ENCODE assay signal across 23 mouse cellular contexts in the genomic region with DNA sequence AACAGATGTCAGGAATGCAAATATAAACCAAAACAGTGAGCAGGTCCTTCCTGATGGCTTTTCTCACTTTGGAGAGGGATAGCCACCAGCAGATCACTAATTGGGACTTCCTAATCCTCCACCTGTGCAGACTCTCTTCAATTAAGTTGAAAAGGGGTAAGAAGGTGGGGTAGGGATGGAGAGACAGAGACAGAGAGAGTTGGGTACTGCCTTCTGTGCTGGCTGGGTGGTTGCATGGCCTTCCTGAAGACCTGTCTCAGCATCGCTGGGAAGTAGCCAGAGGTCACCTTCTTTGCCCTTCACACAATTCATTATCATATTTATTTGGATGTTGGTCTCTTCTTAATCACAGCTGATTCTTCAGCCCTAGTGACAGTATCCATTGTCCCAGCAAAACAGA. TPM values are rescaled to one million over a fixed set of nuclear protein-coding genes. Genes with fewer than 3 reads are reported as not detected.
DNase-seq lines count a peak whose midpoint lies in the region; ATAC-seq and TF ChIP-seq lines count a peak whose summit lies in the region.
"Had no signal": no experiment of that assay in that cellular context is flagged by ENCODE, and none has a peak within 500 bp of the region (broad histone marks: within the 10 kb centered on the region; RNA-seq: fewer than 3 reads in every experiment).

No protein-coding gene starts in this region.

- H3K4me2 ChIP-seq in forebrain, embryonic 11.5 days (ENCODE audit: low read depth, low read length, severe bottlenecking): no peak overlapping the region
- H3K4me2 ChIP-seq in midbrain, embryonic 11.5 days: no peak overlapping the region
- H3K4me2 ChIP-seq in midbrain, embryonic 16.5 days (ENCODE audit: low read length): no peak overlapping the region
- no peak overlapping the region for H3K4me2 ChIP-seq in stomach, postnatal 0 days (replicated peaks; ENCODE audit: low read depth)

- DNase-seq in forebrain, embryonic 11.5 days (ENCODE audit: low spot score): peak; percentile 9
- DNase-seq in forebrain, embryonic 10.5 days (ENCODE audit: extremely low spot score, low spot score): no peak
- peak; percentile 62 for DNase-seq in heart, embryonic 10.5 days (ENCODE audit: low spot score)
- no peak for DNase-seq in heart, adult 9 months (ENCODE audit: low spot score in 2 of 2)
- DNase-seq in midbrain, embryonic 11.5 days (ENCODE audit: low spot score, missing footprints): peak; percentile 75
- peak; percentile 2 for DNase-seq in stomach, postnatal 0 days (ENCODE audit: low spot score)
- no peak for DNase-seq in kidney, postnatal 36 days
- DNase-seq: adrenal gland, adult 2 months; adrenal gland, adult 8-10 months; adrenal gland, postnatal 10 days; adrenal gland, postnatal 14 days; adrenal gland, postnatal 25 days; adrenal gland, postnatal 36 days; B cell, adult 2 months; cerebellum, adult 11 months; cerebellum, adult 11-12 months had no signal

- no peaks in the 10 kb centered on the region for H3K4me1 ChIP-seq in forebrain, embryonic 11.5 days (replicated peaks; ENCODE audit: control insufficient read depth, insufficient read depth, low read length)
- H3K4me1 ChIP-seq in forebrain, embryonic 10.5 days: no peaks in the 10 kb centered on the region
- H3K4me1 ChIP-seq in heart, embryonic 10.5 days: no peaks in the 10 kb centered on the region
- H3K4me1 ChIP-seq in midbrain, embryonic 11.5 days (ENCODE audit: control insufficient read depth, insufficient read depth, low read length): no peaks in the 10 kb centered on the region
- no peaks in the 10 kb centered on the region for H3K4me1 ChIP-seq in midbrain, embryonic 16.5 days (ENCODE audit: control insufficient read depth, insufficient read depth, low read length)
- H3K4me1 ChIP-seq in stomach, postnatal 0 days (replicated peaks; ENCODE audit: control insufficient read depth, insufficient read depth): no peaks in the 10 kb centered on the region

- H3K9ac ChIP-seq in forebrain, embryonic 11.5 days (ENCODE audit: low read length): no peak overlapping the region
- H3K9ac ChIP-seq in midbrain, embryonic 11.5 days (ENCODE audit: low read length): no peak overlapping the region
- H3K9ac ChIP-seq in midbrain, embryonic 16.5 days (ENCODE audit: low read depth, low read length): no peak overlapping the region
- H3K9ac ChIP-seq in stomach, postnatal 0 days (ENCODE audit: low read length): no peak overlapping the region

- H3K36me3 ChIP-seq in forebrain, embryonic 11.5 days (ENCODE audit: control insufficient read depth, insufficient read depth, low read length): no peaks in the 10 kb centered on the region
- no peaks in the 10 kb centered on the region for H3K36me3 ChIP-seq in forebrain, embryonic 10.5 days (replicated peaks)
- no peaks in the 10 kb centered on the region for H3K36me3 ChIP-seq in heart, embryonic 10.5 days
- H3K36me3 ChIP-seq in midbrain, embryonic 11.5 days (ENCODE audit: control insufficient read depth, insufficient read depth, low read length): no peaks in the 10 kb centered on the region
- H3K36me3 ChIP-seq in midbrain, embryonic 16.5 days (ENCODE audit: control insufficient read depth, insufficient read depth, low read length): no peaks in the 10 kb centered on the region
- H3K36me3 ChIP-seq in stomach, postnatal 0 days (ENCODE audit: control insufficient read depth, insufficient read depth, low read length): no peaks in the 10 kb centered on the region
- H3K36me3 ChIP-seq: G1E had no signal

- no peak for TF ChIP-seq CTCF in stomach, postnatal 0 days (IDR thresholded peaks at IDR 0.05; ENCODE audit: low read depth)

- no peak for ATAC-seq in forebrain, embryonic 11.5 days (replicated peaks; ENCODE audit: low FRiP score)
- ATAC-seq in midbrain, embryonic 11.5 days (ENCODE audit: low FRiP score): no peak
- no peak for ATAC-seq in midbrain, embryonic 16.5 days
- ATAC-seq in stomach, postnatal 0 days (ENCODE audit: low FRiP score, low TSS enrichment): no peak
- ATAC-seq: activated CD4-positive, CD25-positive, alpha-beta regulatory T cell, adult 4 months; CD4-positive, CD25-positive, alpha-beta regulatory T cell, adult 4 months; Patski had no signal

- H3K4me3 ChIP-seq in forebrain, embryonic 11.5 days (ENCODE audit: low read depth, low read length): no peak overlapping the region
- no peak overlapping the region for H3K4me3 ChIP-seq in forebrain, embryonic 10.5 days
- no peak overlapping the region for H3K4me3 ChIP-seq in heart, embryonic 10.5 days
- no peak overlapping the region for H3K4me3 ChIP-seq in midbrain, embryonic 11.5 days (ENCODE audit: low read depth, low read length)
- H3K4me3 ChIP-seq in midbrain, embryonic 16.5 days (ENCODE audit: low read depth, low read length): no peak overlapping the region
- no peak overlapping the region for H3K4me3 ChIP-seq in stomach, postnatal 0 days (ENCODE audit: low read depth, low read length)

- WGBS in forebrain, embryonic 11.5 days: 85% methylated on average over 1 of the region's 1 CpGs
- 89% methylated on average over 1 of the region's 1 CpGs for WGBS in forebrain, embryonic 10.5 days
- WGBS in heart, embryonic 10.5 days: 96% methylated on average over 1 of the region's 1 CpGs
- WGBS in midbrain, embryonic 11.5 days: 83% methylated on average over 1 of the region's 1 CpGs
- 90% methylated on average over 1 of the region's 1 CpGs for WGBS in midbrain, embryonic 16.5 days
- WGBS in stomach, postnatal 0 days: 47% methylated on average over 1 of the region's 1 CpGs

- no peaks in the 10 kb centered on the region for H3K27me3 ChIP-seq in forebrain, embryonic 11.5 days (ENCODE audit: control insufficient read depth, insufficient read depth, low read length)
- H3K27me3 ChIP-seq in forebrain, embryonic 10.5 days (ENCODE audit: poor library complexity, severe bottlenecking): peaks cover 26% of the 10 kb centered on the region
- peaks cover 31% of the 10 kb centered on the region for H3K27me3 ChIP-seq in heart, embryonic 10.5 days (ENCODE audit: insufficient read depth, poor library complexity, severe bottlenecking)
- no peaks in the 10 kb centered on the region; the same call in 1 of the 2 replicates for H3K27me3 ChIP-seq in midbrain, embryonic 11.5 days (ENCODE audit: control insufficient read depth, insufficient read depth, low read length)
- no peaks in the 10 kb centered on the region; the same call in 1 of the 2 replicates for H3K27me3 ChIP-seq in midbrain, embryonic 16.5 days (ENCODE audit: control insufficient read depth, insufficient read depth, low read depth, low read length)
- H3K27me3 ChIP-seq in stomach, postnatal 0 days (ENCODE audit: control insufficient read depth, insufficient read depth, low read length): no peaks in the 10 kb centered on the region
- H3K27me3 ChIP-seq: CH12.LX had no signal

- H3K9me3 ChIP-seq in forebrain, embryonic 11.5 days (ENCODE audit: control insufficient read depth, low read length): no peaks in the 10 kb centered on the region
- no peaks in the 10 kb centered on the region for H3K9me3 ChIP-seq in forebrain, embryonic 10.5 days
- H3K9me3 ChIP-seq in heart, embryonic 10.5 days: no peaks in the 10 kb centered on the region
- H3K9me3 ChIP-seq in midbrain, embryonic 11.5 days (ENCODE audit: control insufficient read depth, low read length): no peaks in the 10 kb centered on the region
- no peaks in the 10 kb centered on the region for H3K9me3 ChIP-seq in midbrain, embryonic 16.5 days (replicated peaks; ENCODE audit: control insufficient read depth, low read length, poor library complexity, severe bottlenecking)
- H3K9me3 ChIP-seq in stomach, postnatal 0 days (ENCODE audit: control insufficient read depth, low read length): no peaks in the 10 kb centered on the region
- H3K9me3 ChIP-seq: G1E had no signal

- H3K27ac ChIP-seq in forebrain, embryonic 11.5 days (ENCODE audit: low read depth, low read length): no peak overlapping the region
- no peak overlapping the region for H3K27ac ChIP-seq in forebrain, embryonic 10.5 days
- no peak overlapping the region for H3K27ac ChIP-seq in heart, embryonic 10.5 days
- no peak overlapping the region for H3K27ac ChIP-seq in midbrain, embryonic 11.5 days (ENCODE audit: low read depth, low read length)
- H3K27ac ChIP-seq in midbrain, embryonic 16.5 days (ENCODE audit: low read length): no peak overlapping the region
- no peak overlapping the region for H3K27ac ChIP-seq in stomach, postnatal 0 days (replicated peaks)

- TF ChIP-seq EP300 in stomach, postnatal 0 days (optimal IDR thresholded peaks at IDR 0.05): no peak

RNA-seq across cellular contexts. Expression of a gene that starts 26.0 kb away (rescaled TPM):
- polyA plus RNA-seq in forebrain, embryonic 11.5 days (2014; fragmentation: Nextera tagmentation; extraction: Ambion mirVana): 2.4 and 2.8 TPM in 2 replicates
- polyA plus RNA-seq in forebrain, embryonic 10.5 days (2016; fragmentation: Nextera tagmentation; extraction: Ambion mirVana): 0.79 and 1.6 TPM in 2 replicates
- 0.44 TPM in 1 of 2 replicates, not detected in the other for polyA plus RNA-seq in heart, embryonic 10.5 days (2016; fragmentation: Nextera tagmentation; extraction: Ambion mirVana)
- 130 and 131 TPM in 2 replicates for polyA plus RNA-seq in midbrain, embryonic 11.5 days (2014; fragmentation: Nextera tagmentation; extraction: Ambion mirVana)
- polyA plus RNA-seq in midbrain, embryonic 16.5 days (2015; fragmentation: Nextera tagmentation; extraction: Ambion mirVana): 34.3 and 34.5 TPM in 2 replicates
- 0.08 and 0.21 TPM in 2 replicates for polyA plus RNA-seq in stomach, postnatal 0 days (2015; fragmentation: Nextera tagmentation; extraction: Ambion mirVana)
- polyA plus RNA-seq: activated CD4-positive, CD25-positive, alpha-beta regulatory T cell, adult 4 months; adrenal gland, adult 2 months; C2C12; CD4-positive, CD25-positive, alpha-beta regulatory T cell, adult 4 months; G1E; Patski had no signal

RNA-seq across cellular contexts. Expression of a gene that starts 54.1 kb away (rescaled TPM):
- polyA plus RNA-seq in forebrain, embryonic 11.5 days (2014; fragmentation: Nextera tagmentation; extraction: Ambion mirVana): not detected in 2 replicates
- polyA plus RNA-seq in forebrain, embryonic 10.5 days (2016; fragmentation: Nextera tagmentation; extraction: Ambion mirVana): not detected in 2 replicates
- polyA plus RNA-seq in heart, embryonic 10.5 days (2016; fragmentation: Nextera tagmentation; extraction: Ambion mirVana): not detected in 2 replicates
- 2.4 and 2.9 TPM in 2 replicates for polyA plus RNA-seq in midbrain, embryonic 11.5 days (2014; fragmentation: Nextera tagmentation; extraction: Ambion mirVana)
- polyA plus RNA-seq in midbrain, embryonic 16.5 days (2015; fragmentation: Nextera tagmentation; extraction: Ambion mirVana): 0.55 and 0.72 TPM in 2 replicates
- not detected in 2 replicates for polyA plus RNA-seq in stomach, postnatal 0 days (2015; fragmentation: Nextera tagmentation; extraction: Ambion mirVana)
- polyA plus RNA-seq: activated CD4-positive, CD25-positive, alpha-beta regulatory T cell, adult 4 months; C2C12; CD4-positive, CD25-positive, alpha-beta regulatory T cell, adult 4 months; G1E had no signal

Comparison
In these comparisons a context has a peak if more than half of its experiments do, and no peak if none do; other contexts are left out.
1. DNase-seq: peak in forebrain, embryonic 11.5 days (single experiment), heart, embryonic 10.5 days (single experiment), midbrain, embryonic 11.5 days (single experiment) and stomach, postnatal 0 days (single experiment); none in forebrain, embryonic 10.5 days (single experiment), heart, adult 9 months (0 of 2) and kidney, postnatal 36 days (0 of 2).